Mouse (Mus musculus) G1E-ER4 (cell line): ENCODE results near the gene Crip2. TPM values are rescaled to one million over a fixed set of nuclear protein-coding genes. Genes with fewer than 3 reads are reported as not detected.

Source experiments
- GATA1 ChIP-seq: IDR thresholded peaks from one replicate; pipeline ENCODE4 v1.8.0; 2012; ENCODE audit warnings: low read length, inconsistent platforms
- polyA plus RNA-seq: library from polyadenylated mRNA; stranded (reverse); fragments of >175 nt; gene quantifications from 2 replicates; pipeline ENCODE4 v1.2.3, GENCODE M21; 2012

The Crip2 gene
- polyA plus RNA-seq, 1 experiment = 16.8 TPM

DNA sequence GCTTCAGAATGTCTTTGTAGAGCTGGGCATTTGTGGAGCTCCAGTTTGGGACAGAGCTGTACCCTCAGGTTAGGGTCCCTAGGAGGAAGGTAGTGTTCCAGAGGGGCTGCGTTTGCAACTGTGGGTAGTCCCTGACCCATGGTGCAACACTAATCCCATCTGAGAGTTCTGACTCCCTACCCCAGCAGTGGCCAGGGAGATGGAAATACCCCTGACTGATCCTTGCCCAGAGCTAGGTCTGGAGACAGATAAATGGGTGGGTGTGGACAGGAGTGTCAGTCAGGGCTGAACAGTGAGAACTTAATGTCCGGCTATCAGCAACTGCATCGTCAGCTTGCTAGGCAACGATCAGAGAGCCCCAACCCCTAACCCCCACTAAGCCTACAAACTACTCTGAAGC lies 10.6 kb downstream of the Crip2 start:
- no peak for TF ChIP-seq GATA1

DNA sequence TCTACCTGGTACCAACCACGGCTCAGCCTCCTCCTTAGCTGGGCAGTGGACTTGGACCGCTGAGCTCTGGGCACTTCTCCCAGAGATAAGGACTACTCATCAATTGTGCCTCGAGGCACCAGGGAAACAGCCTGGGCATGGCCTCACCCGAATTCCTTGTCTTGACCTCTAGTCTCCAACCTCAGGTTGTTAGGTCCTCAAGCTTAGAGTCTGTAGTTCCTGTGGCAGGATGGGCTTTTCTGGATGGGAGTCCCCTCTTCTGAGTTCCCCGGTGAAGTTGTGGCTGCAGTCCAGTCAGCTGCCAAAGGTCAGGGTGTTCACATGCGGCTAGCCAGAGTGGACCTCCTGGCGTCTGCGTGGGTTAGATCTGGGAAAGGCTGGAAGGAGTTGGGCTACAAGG lies 11.0 kb downstream of the Crip2 start:
- no peak for TF ChIP-seq GATA1

DNA sequence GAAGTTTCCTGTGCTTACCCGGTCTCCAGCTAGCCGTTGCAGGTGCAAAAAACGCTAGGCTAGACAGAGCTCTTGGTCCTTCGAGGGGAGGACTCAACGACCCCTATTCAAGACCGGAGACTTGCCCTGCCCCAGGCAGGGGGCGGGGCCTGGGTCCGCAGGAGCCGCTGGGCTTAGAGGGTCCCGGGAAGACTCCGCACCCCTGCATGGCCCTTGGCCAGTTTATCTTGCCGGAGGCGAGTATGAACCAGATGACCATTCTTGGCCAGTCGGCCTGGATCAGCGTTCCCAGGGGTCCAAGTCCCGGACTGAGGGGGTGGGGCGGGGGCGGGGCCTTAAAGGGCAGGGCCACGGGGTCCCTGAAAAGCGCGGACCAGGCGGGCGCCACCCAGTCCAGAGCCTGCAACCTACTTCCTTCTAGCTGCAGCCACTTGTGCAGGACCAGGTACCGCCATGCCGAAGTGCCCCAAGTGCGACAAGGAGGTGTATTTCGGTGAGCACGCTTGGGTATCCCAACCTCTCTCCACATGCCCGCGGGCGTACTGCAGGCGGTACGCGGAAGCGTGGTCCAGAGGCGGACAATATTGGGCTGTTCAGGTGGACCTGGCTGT lies 11.7 kb downstream of the Crip2 start:
- TF ChIP-seq GATA1 = no peak

DNA sequence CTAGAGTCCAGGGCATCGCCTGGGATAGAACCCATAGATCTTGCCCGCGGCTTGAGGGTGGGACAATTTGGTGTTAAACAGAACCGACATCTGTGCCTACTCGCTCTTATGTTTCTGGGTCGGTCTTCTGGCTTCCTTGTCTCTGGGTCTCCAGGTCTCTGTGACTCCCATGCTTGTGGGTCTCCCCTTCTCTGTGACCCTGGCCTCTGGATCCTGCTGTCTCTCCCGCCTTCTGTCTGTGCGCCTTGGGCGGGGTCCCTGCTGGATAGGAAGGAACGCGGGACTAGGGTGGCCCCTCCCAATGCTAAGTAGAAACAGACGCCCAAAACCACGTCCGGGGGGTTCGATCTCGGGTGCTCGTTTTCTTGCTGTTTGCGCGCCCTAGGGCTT lies 12.2 kb downstream of the Crip2 start:
- no peak for TF ChIP-seq GATA1

DNA sequence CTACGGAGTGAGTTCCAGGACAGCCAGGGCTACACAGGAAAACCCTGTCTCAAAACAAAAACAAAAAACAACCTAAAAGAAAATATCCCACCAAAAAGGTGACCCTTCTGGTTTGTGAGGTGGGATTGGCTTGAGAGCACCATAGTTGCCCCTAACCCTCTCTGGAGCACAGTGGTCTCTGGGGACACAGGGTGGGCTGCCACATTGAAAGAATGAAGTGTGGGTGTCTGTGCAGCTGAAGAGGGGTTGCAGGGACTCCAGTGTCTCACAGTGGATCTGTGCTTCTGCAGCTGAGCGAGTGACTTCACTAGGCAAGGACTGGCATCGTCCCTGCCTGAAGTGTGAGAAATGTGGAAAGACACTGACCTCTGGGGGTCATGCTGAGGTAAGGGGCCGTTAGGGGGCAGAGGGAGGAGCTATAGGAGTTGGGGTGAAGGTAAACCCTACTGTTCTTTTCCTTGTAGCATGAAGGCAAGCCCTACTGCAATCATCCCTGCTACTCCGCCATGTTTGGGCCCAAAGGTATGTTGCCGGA lies 13.0 kb downstream of the Crip2 start:
- no peak for TF ChIP-seq GATA1

DNA sequence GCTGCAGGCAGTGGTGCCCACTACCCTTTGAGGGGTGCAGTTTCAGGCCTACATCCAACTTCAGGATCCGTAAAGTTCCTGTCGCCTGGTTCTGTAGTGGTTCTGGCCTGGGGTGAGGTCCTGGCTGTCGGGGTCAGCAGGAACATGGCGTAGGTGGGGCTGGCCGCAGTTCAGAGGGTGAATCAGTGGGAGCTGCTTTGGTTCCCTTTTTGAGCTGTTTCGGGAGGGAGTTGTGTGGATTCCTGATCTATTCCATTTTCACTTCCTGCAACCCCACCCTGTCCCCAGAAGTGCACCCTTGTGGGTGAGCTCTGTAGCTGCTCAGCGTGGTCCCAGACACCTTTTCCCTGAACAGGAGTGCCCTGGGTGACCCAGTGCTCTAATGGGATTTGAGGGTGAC lies 13.9 kb downstream of the Crip2 start:
- no peak for TF ChIP-seq GATA1

DNA sequence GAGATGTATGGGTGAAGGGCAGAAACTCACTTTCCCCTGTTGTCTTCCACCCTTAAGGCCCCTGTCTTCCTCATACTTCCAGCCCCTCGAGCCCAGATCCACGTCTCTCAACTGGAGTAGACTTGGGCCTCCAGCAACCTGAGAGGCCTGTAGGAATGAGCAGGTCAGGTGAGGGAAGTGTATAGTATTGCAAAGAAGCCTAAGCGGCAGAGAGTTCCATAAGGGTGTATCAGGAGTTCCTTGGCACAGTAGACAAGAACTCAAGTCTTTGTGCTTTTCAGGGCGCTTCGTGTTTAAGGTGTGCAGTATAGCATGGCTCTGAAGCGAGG lies 14.7 kb downstream of the Crip2 start:
- no peak for TF ChIP-seq GATA1

DNA sequence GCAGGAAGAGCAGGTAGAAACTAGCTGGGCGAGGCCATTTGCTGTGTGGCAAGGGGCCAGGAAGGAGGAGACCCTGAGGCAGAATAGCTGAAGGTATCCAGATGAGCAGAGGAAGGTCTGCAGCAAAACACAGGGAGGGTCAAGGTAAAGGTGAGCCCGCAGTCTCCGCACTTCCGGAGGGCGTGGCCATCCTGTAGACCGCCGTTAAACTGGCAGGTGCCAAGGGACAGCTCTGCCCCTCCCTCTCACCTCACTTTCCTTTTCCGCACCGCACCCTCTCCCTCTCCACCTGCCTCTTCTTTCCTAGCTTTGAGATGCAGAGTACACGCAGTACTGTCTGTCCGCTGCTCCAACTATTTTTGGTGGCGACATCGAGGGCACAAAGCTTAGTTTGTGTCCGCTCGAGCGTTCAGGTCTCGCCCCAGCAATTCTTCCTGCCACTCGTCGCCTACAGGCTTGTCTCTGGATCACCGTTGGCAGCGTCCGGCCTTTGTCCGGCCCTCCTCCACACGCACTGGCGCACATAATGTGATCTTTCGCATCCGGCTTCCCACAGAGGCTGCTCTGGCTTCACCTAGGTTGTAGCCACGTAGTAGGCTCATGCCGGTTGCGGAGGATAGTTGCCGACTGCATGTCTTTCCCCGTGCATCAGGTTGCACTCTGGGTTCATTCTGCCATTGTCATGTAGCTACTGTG lies 15.2 kb downstream of the Crip2 start:
- no peak for TF ChIP-seq GATA1

DNA sequence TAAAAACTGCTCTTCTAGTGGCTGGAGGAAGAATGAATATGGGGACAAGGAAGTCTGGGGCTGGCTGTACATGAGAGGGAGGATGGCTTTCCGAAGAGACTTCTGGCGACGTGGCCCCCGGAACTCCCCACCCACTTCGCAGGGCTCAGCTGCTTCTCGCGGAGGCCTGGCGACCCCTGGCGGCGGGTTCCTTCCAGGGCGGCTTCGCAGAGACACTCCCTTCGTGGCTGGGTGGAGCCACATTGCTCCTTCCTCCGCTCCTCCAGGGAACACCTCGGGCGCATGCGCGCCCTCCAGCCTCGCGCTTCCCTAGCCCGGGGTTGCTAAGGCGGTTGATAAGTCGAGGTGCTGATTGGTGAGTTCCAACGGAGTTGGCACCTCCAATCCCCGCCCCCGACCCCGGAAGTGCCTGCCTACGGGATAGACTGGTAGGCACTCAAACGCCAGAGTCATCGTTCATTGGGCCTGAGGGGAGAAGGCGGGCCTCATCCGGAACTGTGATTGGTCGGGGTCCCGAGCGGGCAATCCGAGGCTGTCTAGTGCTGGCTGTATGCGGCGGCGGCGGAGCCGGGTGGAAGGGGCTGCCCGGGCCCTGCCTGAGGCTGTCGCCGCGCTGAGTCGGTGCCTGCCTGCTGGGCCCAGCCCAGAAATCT lies 16.0 kb downstream of the Crip2 start, which contains the start of gene Tedc1:
Gene Tedc1, plus strand, starts transcription at position 535 of the 653 bp plus-strand sequence.
- no peak for TF ChIP-seq GATA1

DNA sequence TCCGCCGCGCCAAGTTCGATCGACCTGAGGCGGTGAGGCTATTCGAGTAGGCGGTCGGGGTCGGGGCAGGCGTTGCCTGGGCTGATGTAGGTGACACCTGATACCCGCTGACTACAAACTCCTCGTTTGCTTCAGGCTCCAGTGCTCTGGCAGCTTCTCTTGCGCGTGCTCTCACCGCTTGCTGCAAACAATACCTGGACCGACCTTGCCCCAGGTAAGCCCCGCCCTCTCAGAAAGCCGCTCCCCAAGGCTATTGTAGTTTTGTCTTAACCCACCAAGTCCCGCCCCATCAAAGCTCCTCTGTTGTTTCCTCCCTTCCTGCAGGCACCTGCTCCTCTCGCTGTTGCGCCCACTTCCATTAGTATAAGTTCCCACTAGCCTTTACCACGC lies 16.5 kb downstream of the Crip2 start:
- no peak for TF ChIP-seq GATA1

DNA sequence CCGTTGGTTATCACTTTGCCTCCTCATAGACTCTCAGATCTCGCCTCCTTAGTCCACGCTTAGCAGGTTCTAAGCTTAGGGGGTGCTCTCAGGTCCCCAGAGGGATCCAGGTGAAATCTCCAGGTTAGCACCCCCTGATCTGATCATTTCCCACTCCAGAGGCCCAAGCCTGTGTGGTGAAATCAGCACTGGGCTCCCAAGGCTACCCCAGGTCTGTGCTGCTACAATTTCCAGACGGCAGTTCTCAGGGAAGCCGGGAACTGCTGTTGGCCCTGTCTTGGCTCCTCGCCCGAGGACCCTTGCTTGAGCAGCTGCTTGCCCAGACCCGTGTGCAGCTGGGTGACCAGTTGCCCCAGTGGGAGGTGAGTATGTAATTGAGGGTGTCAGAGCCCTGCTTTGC lies 17.0 kb downstream of the Crip2 start:
- TF ChIP-seq GATA1 = no peak

DNA sequence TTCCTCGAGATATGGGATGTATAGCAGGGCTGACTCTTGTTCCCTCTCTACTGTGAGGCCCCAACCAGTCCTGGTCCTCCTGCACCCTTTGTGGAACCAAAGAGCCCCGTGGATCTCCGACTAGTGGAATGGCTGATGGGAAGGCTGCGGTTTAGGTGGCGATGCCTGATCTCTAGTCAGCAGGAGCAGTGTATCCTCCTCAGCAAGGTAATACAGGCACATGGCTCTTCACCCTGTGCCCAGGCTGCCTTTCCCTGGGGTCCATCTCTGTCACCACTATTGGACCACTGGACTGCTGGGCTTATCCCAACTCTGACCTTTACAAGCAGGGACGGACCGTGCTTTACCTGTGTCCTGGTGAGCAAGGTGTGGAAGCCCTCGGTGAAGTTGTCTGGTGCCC lies 17.5 kb downstream of the Crip2 start:
- no peak for TF ChIP-seq GATA1

DNA sequence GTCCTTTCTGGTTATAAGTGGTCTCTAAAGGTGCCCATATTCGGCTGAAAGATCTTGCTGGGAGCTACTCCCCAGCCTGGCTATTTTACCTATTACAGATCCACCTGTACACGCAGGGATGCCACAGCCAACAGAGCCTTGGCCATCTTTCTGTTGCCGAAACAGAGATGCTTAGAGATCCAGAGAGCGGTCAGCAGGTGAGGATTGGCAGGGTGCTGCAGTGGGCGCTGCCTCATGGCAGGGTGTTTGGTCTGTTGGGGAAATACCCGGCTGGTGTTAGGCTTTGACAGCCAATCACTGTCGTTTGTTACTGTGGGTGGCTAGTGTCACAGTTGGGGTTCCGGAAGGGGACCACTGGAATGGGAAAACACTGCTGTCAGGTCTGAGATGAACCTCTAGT lies 17.9 kb downstream of the Crip2 start:
- TF ChIP-seq GATA1 = no peak

DNA sequence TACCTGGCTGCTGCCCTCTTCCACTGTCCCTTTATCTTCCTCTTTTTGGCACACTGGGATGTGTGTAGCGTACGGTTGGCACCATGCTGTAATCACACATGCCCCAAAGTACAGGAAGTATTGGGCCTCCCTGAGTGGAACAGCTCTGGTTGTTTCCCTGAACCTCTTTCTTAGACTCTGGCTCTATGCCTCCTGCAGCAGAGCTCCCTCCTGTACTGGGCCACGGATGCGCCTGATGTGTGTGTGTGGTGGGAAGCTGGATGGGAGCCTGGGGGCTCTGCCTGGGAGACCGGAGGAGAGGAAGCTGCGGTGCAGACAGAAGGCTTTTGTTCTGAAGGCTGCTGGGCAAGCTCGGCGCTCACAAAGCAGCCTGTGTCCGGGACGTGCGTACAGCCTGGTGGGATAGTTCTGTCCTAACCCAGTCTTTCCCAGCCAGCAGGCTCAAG lies 23.5 kb downstream of the Crip2 start:
- TF ChIP-seq GATA1 = no peak

DNA sequence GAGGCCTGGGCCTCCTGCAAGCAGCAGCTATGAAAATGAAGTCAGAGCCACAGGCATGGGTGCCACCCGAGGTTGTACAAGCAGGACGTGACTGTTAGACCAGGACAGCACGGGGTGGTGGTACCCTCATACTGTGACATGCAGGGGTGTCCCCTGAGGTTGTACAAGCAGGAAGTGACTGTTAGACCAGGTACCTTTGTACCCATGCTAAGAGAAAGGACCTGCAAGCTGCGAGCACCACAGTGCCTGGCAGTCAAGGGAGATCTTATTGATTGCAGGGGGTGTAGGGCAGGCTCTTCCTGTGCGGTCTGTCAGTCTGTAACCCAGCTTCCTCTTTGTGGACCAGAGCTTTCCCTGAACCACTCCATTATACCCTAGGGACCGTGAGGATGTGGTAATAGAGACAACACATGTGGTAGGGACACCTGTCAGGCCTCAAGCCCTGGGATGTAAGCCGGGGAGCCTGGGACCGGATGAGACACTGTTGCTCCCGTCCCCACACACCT lies 28.0 kb downstream of the Crip2 start:
- TF ChIP-seq GATA1 = no peak

DNA sequence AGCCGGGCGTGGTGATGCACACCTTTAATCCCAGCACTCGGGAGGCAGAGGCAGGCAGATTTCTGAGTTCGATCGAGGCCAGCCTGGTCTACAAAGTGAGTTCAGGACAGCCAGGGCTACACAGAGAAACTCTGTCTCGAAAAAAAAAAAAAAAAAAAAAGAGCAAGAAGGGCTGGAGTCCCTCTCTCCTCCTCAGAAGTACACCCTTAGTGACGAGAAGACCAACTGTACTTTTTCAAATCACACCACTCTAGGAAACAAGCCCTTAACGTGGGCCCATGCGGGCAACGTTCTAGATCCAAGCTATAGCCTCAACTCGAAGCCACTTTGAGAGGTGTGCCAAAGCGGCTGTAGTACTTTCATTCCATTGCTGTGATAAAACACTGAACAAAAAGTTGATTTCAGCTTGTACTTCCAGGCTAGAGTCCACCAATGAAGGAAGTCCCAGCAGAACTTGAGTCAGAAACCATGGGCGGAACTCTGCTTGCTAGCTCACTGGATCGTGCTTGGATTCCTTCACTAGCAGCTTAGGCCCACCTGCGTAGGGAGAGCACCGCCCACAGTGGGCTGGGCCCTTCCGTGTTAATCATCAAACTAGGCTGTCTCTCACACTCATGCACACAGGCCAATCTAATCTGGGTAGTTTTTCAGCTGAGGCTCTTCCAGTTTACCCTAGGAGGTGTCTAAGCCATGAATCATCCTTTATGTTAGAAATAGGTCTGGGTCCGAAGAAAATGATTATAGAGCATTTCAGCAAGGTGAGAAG lies 37.1 kb downstream of the Crip2 start:
- no peak for TF ChIP-seq GATA1
